Mouse (Mus musculus) heart, adult 18-20 months (tissue): ENCODE data around the gene Slc40a1. TPM values are rescaled to one million over a fixed set of nuclear protein-coding genes. Genes with fewer than 3 reads are reported as not detected.

Experiments used
- DNase-seq, 2 experiments: peaks; one replicate each; pipeline ENCODE4 v3.0.0; 2021 to 2022; ENCODE audit warnings: mixed read lengths in 1 of 2
- long read RNA-seq, 2 experiments: library from polyadenylated mRNA; stranded (forward); transcript quantifications; one replicate each; pipeline ENCODE4 v2.0.0; 2021
- total RNA-seq, 2 experiments: library from RNA; stranded (reverse); gene quantifications; 2 replicates each; pipeline ENCODE4 v1.2.3; 2021

Gene Slc40a1
- 10 to 100 TPM; 24.0 to 27.1 TPM for total RNA-seq
- long read RNA-seq, experiment 1, transcript Slc40a1-201 (8 exons, 3,370 nt), result major isoform, 41 of 46 reads
- long read RNA-seq, experiment 1, partial matches to known transcripts, result 0 of 46 reads
- long read RNA-seq, experiment 1, other reads (novel, unspliced or antisense), result 5 of 46 reads
- long read RNA-seq, experiment 2, transcript Slc40a1-201 (8 exons, 3,370 nt), result major isoform, 12 of 24 reads
- long read RNA-seq, experiment 2, partial matches to known transcripts, result 1 of 24 reads
- long read RNA-seq, experiment 2, other reads (novel, unspliced or antisense), result 11 of 24 reads

GRCm38 (mm10) chr1:45926393-45926763 lies at the start of gene Slc40a1:
Gene Slc40a1 (minus strand): TSS chr1:45926523.
- no peak for DNase-seq

GRCm38 (mm10) chr1:45971314-45971713 lies 45.0 kb upstream of the Slc40a1 start:
- no peak for DNase-seq

GRCm38 (mm10) chr1:45948988-45949387 lies 22.7 kb upstream of the Slc40a1 start:
- DNase-seq, result no peak

- DNase-seq, result no peak
These were observed 21.5 kb upstream of the Slc40a1 start for GRCm38 (mm10) chr1:45947843-45948242.

- peak in 1 of 2 experiments; percentile 16 for DNase-seq
These were observed 4.8 kb upstream of the Slc40a1 start for GRCm38 (mm10) chr1:45931127-45931526.

- DNase-seq, result no peak
These were observed 588 bp upstream of the Slc40a1 start for GRCm38 (mm10) chr1:45926911-45927310.

- DNase-seq, result peak; percentile 86 to 87
These were observed 577 bp downstream of the Slc40a1 start for GRCm38 (mm10) chr1:45925500-45926392.

- DNase-seq, result no peak
These were observed 1.2 kb downstream of the Slc40a1 start for GRCm38 (mm10) chr1:45925131-45925499.

GRCm38 (mm10) chr1:45924516-45924915 lies 1.8 kb downstream of the Slc40a1 start:
- peak in 1 of 2 experiments; percentile 14 for DNase-seq

- DNase-seq, result no peak
These were observed 3.0 kb downstream of the Slc40a1 start for GRCm38 (mm10) chr1:45923306-45923705.

GRCm38 (mm10) chr1:45920703-45921102 lies 5.6 kb downstream of the Slc40a1 start:
- DNase-seq, result no peak

- no peak for DNase-seq
These were observed 6.6 kb downstream of the Slc40a1 start for GRCm38 (mm10) chr1:45919752-45920151.

- no peak for DNase-seq
These were observed 9.1 kb downstream of the Slc40a1 start for GRCm38 (mm10) chr1:45917136-45917803.

- no peak for DNase-seq
These were observed 10.1 kb downstream of the Slc40a1 start for GRCm38 (mm10) chr1:45916174-45916573.

GRCm38 (mm10) chr1:45914236-45914635 lies 12.1 kb downstream of the Slc40a1 start:
- no peak for DNase-seq

- peak; percentile 53 to 60 for DNase-seq
These were observed 21.1 kb downstream of the Slc40a1 start for GRCm38 (mm10) chr1:45905107-45905821.

- DNase-seq, result no peak
These were observed 22.2 kb downstream of the Slc40a1 start for GRCm38 (mm10) chr1:45904161-45904560.

- no peak for DNase-seq
These were observed 28.3 kb downstream of the Slc40a1 start for GRCm38 (mm10) chr1:45898044-45898443.

- DNase-seq, result peak; percentile 40 to 41
These were observed 32.0 kb downstream of the Slc40a1 start for GRCm38 (mm10) chr1:45894168-45894912.

GRCm38 (mm10) chr1:45891986-45892385 lies 34.3 kb downstream of the Slc40a1 start:
- DNase-seq, result no peak

- DNase-seq, result no peak
These were observed 36.1 kb downstream of the Slc40a1 start, which contains the start of gene Gm5269 for GRCm38 (mm10) chr1:45890173-45890572. Gene Gm5269 (minus strand): TSS chr1:45890273.
